In the genomic region with DNA sequence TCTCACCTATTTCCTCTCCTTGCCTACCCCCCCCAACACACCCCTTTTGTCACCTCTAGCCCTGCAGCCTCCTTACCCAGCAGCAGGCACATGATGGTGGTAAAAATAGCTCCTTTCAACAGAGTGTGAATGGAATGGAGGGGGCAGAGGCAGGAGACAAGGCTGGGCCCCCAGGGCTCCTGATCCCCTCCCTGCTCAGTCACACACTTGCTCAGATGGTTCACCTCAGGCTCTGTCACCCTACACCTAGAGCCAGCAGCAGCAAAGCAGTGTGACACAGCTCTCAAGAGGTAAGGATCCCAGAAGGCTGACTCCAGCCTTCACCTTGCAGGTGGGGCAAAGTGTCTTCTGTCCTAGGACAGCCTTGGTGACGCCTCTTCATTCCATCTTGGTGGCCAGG, we compare ENCODE assay signal across 15 mouse cellular contexts. TPM values are rescaled to one million over a fixed set of nuclear protein-coding genes. Genes with fewer than 3 reads are reported as not detected.
DNase-seq lines count a peak whose midpoint lies in the region; ATAC-seq and TF ChIP-seq lines count a peak whose summit lies in the region.
"Had no signal": no experiment of that assay in that cellular context is flagged by ENCODE, and none has a peak within 500 bp of the region (broad histone marks: within the 10 kb centered on the region; RNA-seq: fewer than 3 reads in every experiment).

A gene (plus strand): TSS at position 202 of the 400 bp plus-strand sequence.

- DNase-seq in neural tube, embryonic 10.5 days (ENCODE audit: extremely low spot score, low spot score), result no peak
- DNase-seq in limb, embryonic 14.5 days (ENCODE audit: low spot score), result no peak
- no peak for DNase-seq in adrenal gland, postnatal 10 days
- no peak for DNase-seq in forebrain, embryonic 11.5 days (ENCODE audit: low spot score)
- DNase-seq: adrenal gland, adult 8-10 months; kidney, adult 18-20 months had no signal

- peaks cover 33% of the 10 kb centered on the region for H3K36me3 ChIP-seq in neural tube, embryonic 13.5 days
- H3K36me3 ChIP-seq in heart, embryonic 13.5 days, result peaks cover 38% of the 10 kb centered on the region
- H3K36me3 ChIP-seq in limb, embryonic 14.5 days (ENCODE audit: control insufficient read depth, insufficient read depth, low read length), result peaks cover 37% of the 10 kb centered on the region
- peaks cover 9% of the 10 kb centered on the region for H3K36me3 ChIP-seq in intestine, embryonic 16.5 days (ENCODE audit: control insufficient read depth, insufficient read depth, low read length)
- H3K36me3 ChIP-seq in forebrain, embryonic 11.5 days (ENCODE audit: control insufficient read depth, insufficient read depth, low read length), result no peaks in the 10 kb centered on the region; the same call in 1 of the 2 replicates

- H3K4me3 ChIP-seq in neural tube, embryonic 13.5 days, result no peak within 1 kb of the TSS
- no peak within 1 kb of the TSS for H3K4me3 ChIP-seq in embryonic fibroblast, embryonic 13.5 days (ENCODE audit: insufficient read depth, low read length)
- H3K4me3 ChIP-seq in heart, embryonic 13.5 days, result peak within 1 kb of the TSS; percentile 42
- no peak within 1 kb of the TSS for H3K4me3 ChIP-seq in limb, embryonic 14.5 days (replicated peaks; ENCODE audit: low read length)
- H3K4me3 ChIP-seq in intestine, embryonic 16.5 days (ENCODE audit: low read length), result no peak within 1 kb of the TSS
- H3K4me3 ChIP-seq in forebrain, embryonic 11.5 days (ENCODE audit: low read depth, low read length), result no peak within 1 kb of the TSS
- H3K4me3 ChIP-seq: gastrocnemius, adult 2 months; hindbrain, embryonic 13.5 days had no signal

- peak; percentile 14; the same call in 1 of the 2 replicates for TF ChIP-seq POLR2A in embryonic fibroblast, embryonic 13.5 days (IDR thresholded peaks at IDR 0.05; ENCODE audit: low read depth, low read length)
- TF ChIP-seq POLR2A in limb, embryonic 14.5 days (IDR thresholded peaks at IDR 0.05; ENCODE audit: borderline replicate concordance, extremely low read depth, insufficient read depth, insufficient read length), result no peak

- H3K9me3 ChIP-seq in neural tube, embryonic 13.5 days, result no peaks in the 10 kb centered on the region
- H3K9me3 ChIP-seq in heart, embryonic 13.5 days, result no peaks in the 10 kb centered on the region
- H3K9me3 ChIP-seq in limb, embryonic 14.5 days (ENCODE audit: control insufficient read depth, low read length), result no peaks in the 10 kb centered on the region
- H3K9me3 ChIP-seq in intestine, embryonic 16.5 days (ENCODE audit: control insufficient read depth, low read length), result no peaks in the 10 kb centered on the region
- H3K9me3 ChIP-seq in forebrain, embryonic 11.5 days (ENCODE audit: control insufficient read depth, low read length), result no peaks in the 10 kb centered on the region
- H3K9me3 ChIP-seq: hindbrain, embryonic 13.5 days; liver, embryonic 15.5 days had no signal

- H3K4me2 ChIP-seq in neural tube, embryonic 13.5 days, result no peak within 1 kb of the TSS
- H3K4me2 ChIP-seq in heart, embryonic 13.5 days, result peak within 1 kb of the TSS; percentile 65
- H3K4me2 ChIP-seq in limb, embryonic 14.5 days (replicated peaks; ENCODE audit: low read depth, low read length, severe bottlenecking), result no peak within 1 kb of the TSS
- no peak within 1 kb of the TSS for H3K4me2 ChIP-seq in intestine, embryonic 16.5 days (ENCODE audit: low read depth, low read length)
- no peak within 1 kb of the TSS for H3K4me2 ChIP-seq in forebrain, embryonic 11.5 days (ENCODE audit: low read depth, low read length, severe bottlenecking)
- H3K4me2 ChIP-seq: liver, embryonic 15.5 days had no signal

- no peaks in the 10 kb centered on the region for H3K27me3 ChIP-seq in neural tube, embryonic 13.5 days
- H3K27me3 ChIP-seq in heart, embryonic 13.5 days (replicated peaks), result no peaks in the 10 kb centered on the region
- no peaks in the 10 kb centered on the region for H3K27me3 ChIP-seq in limb, embryonic 14.5 days (ENCODE audit: control insufficient read depth, insufficient read depth, low read length)
- H3K27me3 ChIP-seq in intestine, embryonic 16.5 days (replicated peaks; ENCODE audit: control insufficient read depth, insufficient read depth, low read length), result no peaks in the 10 kb centered on the region
- no peaks in the 10 kb centered on the region for H3K27me3 ChIP-seq in forebrain, embryonic 11.5 days (ENCODE audit: control insufficient read depth, insufficient read depth, low read length)
- H3K27me3 ChIP-seq: CH12.LX; hindbrain, embryonic 13.5 days; liver, embryonic 15.5 days had no signal

- peaks cover 20% of the 10 kb centered on the region for H3K4me1 ChIP-seq in neural tube, embryonic 13.5 days (replicated peaks)
- H3K4me1 ChIP-seq in embryonic fibroblast, embryonic 13.5 days (ENCODE audit: control insufficient read depth, insufficient read depth, low read length), result no peaks in the 10 kb centered on the region
- peaks cover 58% of the 10 kb centered on the region for H3K4me1 ChIP-seq in heart, embryonic 13.5 days
- peaks cover 12% of the 10 kb centered on the region for H3K4me1 ChIP-seq in limb, embryonic 14.5 days (ENCODE audit: control insufficient read depth, insufficient read depth, low read length)
- peaks cover 23% of the 10 kb centered on the region for H3K4me1 ChIP-seq in intestine, embryonic 16.5 days (ENCODE audit: control insufficient read depth, insufficient read depth, low read length)
- peaks cover 2% of the 10 kb centered on the region; the same call in 1 of the 2 replicates for H3K4me1 ChIP-seq in forebrain, embryonic 11.5 days (replicated peaks; ENCODE audit: control insufficient read depth, insufficient read depth, low read length)

- WGBS in neural tube, embryonic 13.5 days, result 85% methylated on average over 1 of the region's 1 CpGs
- 46% methylated on average over 1 of the region's 1 CpGs for WGBS in heart, embryonic 13.5 days
- 70% methylated on average over 1 of the region's 1 CpGs for WGBS in limb, embryonic 14.5 days
- WGBS in intestine, embryonic 16.5 days, result 65% methylated on average over 1 of the region's 1 CpGs
- 80% methylated on average over 1 of the region's 1 CpGs for WGBS in forebrain, embryonic 11.5 days

- H3K27ac ChIP-seq in neural tube, embryonic 13.5 days (replicated peaks), result no peak within 1 kb of the TSS
- H3K27ac ChIP-seq in embryonic fibroblast, embryonic 13.5 days (ENCODE audit: insufficient read depth, low read length), result no peak within 1 kb of the TSS
- H3K27ac ChIP-seq in heart, embryonic 13.5 days (replicated peaks), result peak within 1 kb of the TSS; percentile 98
- H3K27ac ChIP-seq in limb, embryonic 14.5 days (replicated peaks; ENCODE audit: low read depth, low read length), result no peak within 1 kb of the TSS
- no peak within 1 kb of the TSS for H3K27ac ChIP-seq in intestine, embryonic 16.5 days (ENCODE audit: low read length)
- no peak within 1 kb of the TSS for H3K27ac ChIP-seq in forebrain, embryonic 11.5 days (ENCODE audit: low read depth, low read length)
- H3K27ac ChIP-seq: gastrocnemius, adult 2 months; liver, embryonic 15.5 days; macrophage had no signal

- H3K9ac ChIP-seq in neural tube, embryonic 13.5 days, result peak within 1 kb of the TSS; percentile 88; the same call in 1 of the 2 replicates
- H3K9ac ChIP-seq in heart, embryonic 13.5 days, result peak within 1 kb of the TSS; percentile 95
- 0 out of 2 replicates have a peak within 1 kb of the TSS, but pooled peaks have one; percentile 5 for H3K9ac ChIP-seq in limb, embryonic 14.5 days (ENCODE audit: low read depth, low read length, severe bottlenecking)
- H3K9ac ChIP-seq in intestine, embryonic 16.5 days (ENCODE audit: low read depth, low read length), result no peak within 1 kb of the TSS
- no peak within 1 kb of the TSS for H3K9ac ChIP-seq in forebrain, embryonic 11.5 days (ENCODE audit: low read length)
- H3K9ac ChIP-seq: liver, embryonic 15.5 days had no signal

- no peak for ATAC-seq in neural tube, embryonic 13.5 days (ENCODE audit: low read depth)
- ATAC-seq in heart, embryonic 13.5 days (ENCODE audit: extremely low read depth, insufficient number of reproducible peaks, low FRiP score, low TSS enrichment), result no peak
- ATAC-seq in limb, embryonic 14.5 days (ENCODE audit: low FRiP score, low read depth), result no peak
- no peak for ATAC-seq in intestine, embryonic 16.5 days
- ATAC-seq in forebrain, embryonic 11.5 days (replicated peaks; ENCODE audit: low FRiP score), result no peak

- TF ChIP-seq CTCF in embryonic fibroblast, embryonic 13.5 days (IDR thresholded peaks at IDR 0.05; ENCODE audit: borderline replicate concordance, insufficient read depth, low read length), result no peak

RNA-seq across cellular contexts. Expression of the gene that starts here (rescaled TPM):
- 6.0 and 7.1 TPM in 2 replicates for polyA plus RNA-seq in neural tube, embryonic 13.5 days (2015; fragmentation: Nextera tagmentation; extraction: Ambion mirVana)
- 2.1 and 3.2 TPM in 2 replicates for polyA plus RNA-seq in embryonic fibroblast, embryonic 13.5 days (2011; ENCODE audit: insufficient read length, low read depth, missing spikeins)
- polyA plus RNA-seq in heart, embryonic 13.5 days (2015; fragmentation: Nextera tagmentation; extraction: Ambion mirVana), result 80.5 and 99.3 TPM in 2 replicates
- polyA plus RNA-seq in limb, embryonic 14.5 days (2012; rRNA removed), result 19.6 and 22.4 TPM in 2 replicates
- 3.4 and 3.9 TPM in 2 replicates for polyA plus RNA-seq in limb, embryonic 14.5 days (2014; fragmentation: Nextera tagmentation; extraction: Ambion mirVana)
- 2.4 and 3.4 TPM in 2 replicates for polyA plus RNA-seq in intestine, embryonic 16.5 days (2015; fragmentation: Nextera tagmentation; extraction: Ambion mirVana)
- 1 to 10 TPM; 1.3 to 3.0 TPM for total RNA-seq in adrenal gland, postnatal 10 days (2021)
- polyA plus RNA-seq in forebrain, embryonic 11.5 days (2014; fragmentation: Nextera tagmentation; extraction: Ambion mirVana), result 3.8 and 4.2 TPM in 2 replicates
- polyA plus RNA-seq: macrophage had no signal

Comparison
In these comparisons a context has a peak if more than half of its experiments do, and no peak if none do; other contexts are left out.
1. H3K9ac ChIP-seq: peak in neural tube, embryonic 13.5 days (single experiment), heart, embryonic 13.5 days (single experiment) and limb, embryonic 14.5 days (single experiment); none in intestine, embryonic 16.5 days (single experiment) and forebrain, embryonic 11.5 days (single experiment).